Mouse (Mus musculus) embryo, embryonic 9.5 days (tissue): ENCODE data around the gene E2f2.

Experiments
- DNase-seq: peaks from one replicate; pipeline ENCODE4 v3.0.0-alpha.2; 2017; ENCODE audit errors: extremely low spot score

Gene E2f2

DNA sequence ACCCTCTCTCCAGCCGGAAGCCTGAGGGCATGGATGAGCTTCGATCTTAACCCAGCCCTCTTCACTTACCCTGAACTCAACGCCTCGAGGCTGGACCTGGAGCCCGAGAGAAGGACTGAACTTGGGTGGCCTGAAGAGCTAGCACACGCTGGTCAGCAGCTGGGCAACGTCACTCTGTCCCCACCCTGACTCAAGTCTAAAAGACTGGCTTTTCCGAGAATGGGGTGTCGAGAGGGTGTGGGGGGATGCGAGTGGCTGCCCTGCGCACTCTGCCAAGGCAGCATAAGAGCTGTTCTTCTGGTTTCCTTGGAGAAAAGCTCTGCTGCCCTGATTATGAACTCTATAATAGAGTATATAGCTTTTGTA lies 27.3 kb upstream of the E2f2 start:
- no peak for DNase-seq

DNA sequence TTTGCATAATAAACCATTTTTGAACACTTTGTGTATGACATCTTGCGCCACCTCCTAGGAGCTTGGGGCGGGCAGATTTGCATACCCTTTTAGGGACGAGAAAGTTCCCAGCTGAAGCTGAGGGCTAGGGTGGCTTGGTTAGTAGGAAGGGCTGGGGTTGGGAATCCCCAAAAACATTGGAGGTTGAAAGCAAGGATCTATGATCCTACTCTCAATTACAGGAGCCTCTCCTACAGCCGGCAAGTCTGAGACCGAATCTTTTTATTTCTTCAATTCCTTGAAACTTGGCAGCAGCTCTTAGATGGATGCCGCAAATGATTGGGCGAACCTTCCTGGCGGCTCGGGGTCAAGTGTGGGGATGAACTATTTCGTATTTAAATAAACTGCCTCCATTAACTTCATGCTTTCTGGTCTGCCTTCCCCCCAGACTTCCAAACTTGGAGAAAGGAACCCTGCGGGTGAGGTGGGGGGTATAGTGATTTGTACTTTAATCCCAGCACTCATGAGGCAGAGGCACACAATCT lies 26.8 kb upstream of the E2f2 start:
- peak; percentile 33 for DNase-seq

DNA sequence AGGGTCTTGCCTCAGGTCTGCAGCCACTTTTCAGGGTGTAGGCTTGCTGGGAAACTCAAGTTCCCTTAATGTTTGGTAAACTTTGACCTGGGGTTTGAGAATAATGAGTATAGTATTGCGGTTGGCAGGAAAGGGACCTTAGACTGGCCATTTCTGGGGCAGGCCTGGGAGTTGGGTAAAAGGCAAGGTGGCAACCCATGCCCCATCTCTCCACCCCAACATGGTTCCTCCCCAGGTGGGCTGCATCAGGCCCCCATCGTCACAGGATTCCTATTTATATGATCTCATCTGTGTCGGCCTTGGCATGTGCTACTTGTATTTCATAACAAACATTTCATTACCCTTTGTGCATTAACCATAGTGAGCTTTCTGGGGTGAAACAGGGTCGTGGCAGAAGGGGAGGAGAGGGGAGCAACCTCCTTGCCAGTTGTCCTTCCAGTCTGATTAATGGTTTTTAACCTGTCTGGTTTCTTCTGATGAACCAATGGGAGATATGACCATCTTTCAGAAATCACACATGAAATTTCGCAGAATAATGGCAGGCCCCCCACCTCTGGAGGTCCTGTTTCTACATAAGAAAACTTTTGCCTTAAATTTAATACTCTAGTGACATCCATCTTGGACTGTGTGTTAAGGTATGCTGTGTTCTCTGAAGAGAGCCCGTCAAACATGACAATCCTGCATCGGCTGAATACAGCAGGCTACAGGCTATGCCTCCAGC lies 26.0 kb upstream of the E2f2 start:
- peak; percentile 52 for DNase-seq

DNA sequence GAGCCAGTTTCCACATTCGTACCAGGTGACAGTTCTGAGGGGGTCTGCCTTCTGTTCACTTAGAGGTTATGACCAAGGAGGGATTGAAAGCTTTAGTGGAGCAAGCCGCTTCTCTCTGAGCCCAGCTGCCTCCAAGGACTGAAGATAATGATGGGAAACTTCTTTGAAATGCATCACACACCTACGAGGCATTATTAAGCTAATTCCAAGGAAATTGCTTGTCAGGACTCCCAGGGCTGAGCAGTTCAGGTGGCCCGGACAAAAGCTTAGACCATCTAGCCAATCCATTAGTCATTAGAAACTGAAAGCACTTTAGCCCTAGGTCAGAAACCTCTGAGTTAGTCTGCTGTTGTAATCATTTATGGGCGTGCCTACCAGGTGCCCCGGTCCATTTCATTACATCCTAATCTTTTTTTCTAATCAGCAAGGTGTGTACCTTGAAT lies 25.5 kb upstream of the E2f2 start:
- peak; percentile 54 for DNase-seq

DNA sequence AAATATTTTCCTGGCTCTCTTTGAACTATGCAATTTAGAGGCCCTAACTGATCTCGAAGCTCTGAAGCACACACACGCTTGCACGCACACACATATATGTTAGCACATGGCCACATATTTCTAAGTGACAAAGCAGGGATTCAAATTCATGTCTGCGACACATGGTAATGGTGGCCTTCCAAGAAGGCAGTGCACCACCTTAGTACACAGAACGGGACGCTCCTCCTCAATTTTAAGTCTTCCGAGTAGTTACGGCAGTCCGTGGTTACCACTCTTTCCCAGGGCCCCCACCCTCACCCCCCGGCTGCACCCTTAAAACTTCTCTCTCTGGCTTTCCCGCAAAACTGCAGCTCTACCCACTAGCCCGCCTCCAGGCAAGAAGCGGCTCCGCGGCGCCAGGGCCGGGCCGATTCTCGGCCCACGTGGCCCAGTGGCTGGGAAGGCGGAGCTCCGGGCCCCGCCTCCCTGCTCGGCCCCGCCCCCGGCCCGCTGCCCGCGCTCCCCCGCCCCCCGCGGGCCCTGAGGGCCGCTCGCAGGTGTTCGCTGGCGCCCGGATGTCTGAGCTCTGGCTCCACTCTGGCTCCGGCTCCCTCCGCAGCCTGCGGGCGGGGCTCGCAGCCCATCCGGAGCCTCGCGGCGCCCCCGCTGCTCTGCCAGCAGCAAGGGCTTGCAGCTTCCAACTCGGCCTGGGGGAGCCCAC lies 24.6 kb upstream of the E2f2 start:
- peak; percentile 93 for DNase-seq

DNA sequence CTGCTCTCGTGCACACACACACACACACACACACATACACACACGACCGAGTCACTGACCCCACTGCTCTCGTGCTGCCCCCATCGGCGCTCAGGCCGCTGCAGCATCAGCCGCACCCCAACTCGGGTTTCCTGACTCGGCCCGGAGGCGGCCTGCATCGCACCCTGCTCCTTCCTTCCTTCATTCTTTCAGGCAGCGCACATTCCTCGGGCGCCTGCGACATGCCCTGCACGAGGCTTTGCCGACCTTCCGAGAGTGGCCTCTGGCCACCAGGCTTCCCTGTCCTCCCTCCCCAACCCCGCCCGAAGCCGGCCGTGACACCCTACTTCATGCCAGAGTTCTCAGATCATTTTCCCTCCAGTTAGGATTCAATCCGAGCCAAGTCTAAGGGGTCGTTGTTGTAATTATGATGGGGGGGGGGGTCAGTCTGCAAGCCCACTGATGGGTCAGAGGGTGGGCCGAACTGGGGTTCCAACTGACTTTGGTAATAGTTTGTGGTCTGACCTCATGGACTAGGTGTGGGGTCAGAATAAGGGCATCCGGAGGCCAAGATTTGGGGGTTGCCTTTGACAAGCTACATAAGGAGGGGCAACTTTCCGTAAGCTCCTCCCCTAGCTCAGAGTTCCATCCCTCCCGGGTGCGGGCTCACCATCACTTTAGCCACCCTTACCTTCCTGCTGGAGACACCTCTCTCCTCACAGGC lies 23.7 kb upstream of the E2f2 start:
- DNase-seq, result peak; percentile 78

DNA sequence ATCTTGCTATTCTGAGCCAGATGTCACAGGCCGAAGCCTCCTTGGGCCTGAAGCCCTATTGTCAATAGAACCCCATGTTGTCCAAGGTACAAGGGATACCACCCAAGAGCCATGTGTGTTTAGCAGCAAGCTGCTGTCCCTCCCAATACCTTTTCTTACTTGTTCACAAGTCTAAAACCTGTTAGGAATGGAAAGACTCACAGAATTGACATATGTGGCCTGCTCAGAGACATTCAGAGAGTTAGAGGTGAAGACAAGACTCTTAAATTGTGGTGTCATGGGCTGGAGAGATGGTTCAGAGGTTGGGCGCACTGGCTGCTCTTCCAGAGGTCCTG lies 23.2 kb upstream of the E2f2 start:
- peak; percentile 55 for DNase-seq

DNA sequence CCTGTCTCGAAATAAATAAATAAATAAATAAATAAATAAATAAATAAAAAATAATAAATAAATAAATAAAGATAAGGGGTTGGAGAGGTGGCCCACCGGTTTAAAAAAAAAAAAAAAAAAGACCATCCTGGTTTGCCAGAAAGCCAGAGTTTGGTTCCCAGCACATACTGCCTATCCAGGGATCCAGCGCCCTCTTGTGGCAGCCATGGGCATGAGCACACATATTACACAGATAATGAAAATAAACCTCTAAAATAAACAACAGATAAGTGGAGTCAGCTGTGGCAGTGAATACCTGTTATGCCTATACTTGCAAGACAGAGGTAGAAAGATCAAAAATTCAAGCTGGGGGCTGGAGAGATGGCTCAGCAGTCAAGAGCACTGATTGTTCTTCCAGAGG lies 22.5 kb upstream of the E2f2 start:
- DNase-seq, result peak; percentile 47

DNA sequence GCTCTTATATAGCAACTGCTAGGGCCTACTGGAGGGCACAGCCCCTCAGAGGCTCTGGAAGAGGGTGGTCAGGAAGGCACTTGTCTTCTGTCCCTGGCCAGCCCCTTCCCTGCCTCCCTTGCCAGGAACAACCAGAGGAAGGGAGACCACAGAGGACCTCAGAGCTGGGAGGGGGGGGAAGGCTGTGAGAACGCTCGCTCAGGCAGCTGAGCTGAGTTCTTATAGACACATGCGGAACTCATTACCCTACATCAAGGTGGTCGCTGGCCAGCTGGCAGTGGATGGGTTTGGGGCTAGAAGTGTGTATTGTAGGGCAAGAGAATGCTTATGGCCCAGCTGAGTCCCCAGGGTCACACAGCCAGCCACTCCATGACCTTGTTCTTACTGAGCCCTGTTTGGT lies 21.6 kb upstream of the E2f2 start:
- DNase-seq, result peak; percentile 54

DNA sequence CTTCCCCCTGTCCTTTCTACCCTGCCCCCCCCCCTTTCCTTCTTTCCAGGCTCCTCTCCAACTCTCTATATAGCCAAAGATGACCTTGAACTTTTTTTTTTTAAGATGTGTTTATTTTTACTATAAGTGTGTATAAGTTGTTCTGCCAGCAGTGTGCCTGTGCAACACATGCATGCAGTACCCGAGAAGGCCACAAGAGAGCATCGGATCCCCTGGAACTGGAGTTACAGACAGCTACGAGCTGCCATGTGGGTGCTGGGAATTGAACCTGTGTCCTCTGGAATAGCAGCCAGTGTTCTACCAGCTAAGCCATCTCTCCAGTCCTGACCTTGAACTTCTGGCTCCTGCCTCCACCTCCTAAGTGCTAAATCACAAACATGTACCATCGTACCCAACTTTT lies 19.4 kb upstream of the E2f2 start:
- DNase-seq, result no peak

DNA sequence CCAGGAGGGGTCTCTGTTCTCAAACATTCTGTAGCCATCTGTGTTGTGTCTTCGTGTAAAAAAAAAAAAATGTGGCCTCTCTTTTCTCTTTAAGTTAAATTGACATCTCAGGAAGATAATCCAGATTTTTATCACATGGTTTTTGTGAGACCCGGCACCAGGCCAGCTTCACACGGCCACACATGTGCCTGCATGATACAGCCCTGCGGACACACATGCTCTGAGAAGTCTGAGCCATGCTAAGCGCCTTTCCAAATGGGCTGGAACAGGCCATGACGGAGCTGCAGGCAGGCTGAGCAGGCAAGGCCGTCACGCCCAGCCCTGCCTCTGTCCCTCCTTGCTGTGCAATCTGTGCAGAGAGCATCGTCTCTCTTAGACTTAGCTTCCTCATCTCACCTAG lies 17.7 kb upstream of the E2f2 start:
- no peak for DNase-seq

DNA sequence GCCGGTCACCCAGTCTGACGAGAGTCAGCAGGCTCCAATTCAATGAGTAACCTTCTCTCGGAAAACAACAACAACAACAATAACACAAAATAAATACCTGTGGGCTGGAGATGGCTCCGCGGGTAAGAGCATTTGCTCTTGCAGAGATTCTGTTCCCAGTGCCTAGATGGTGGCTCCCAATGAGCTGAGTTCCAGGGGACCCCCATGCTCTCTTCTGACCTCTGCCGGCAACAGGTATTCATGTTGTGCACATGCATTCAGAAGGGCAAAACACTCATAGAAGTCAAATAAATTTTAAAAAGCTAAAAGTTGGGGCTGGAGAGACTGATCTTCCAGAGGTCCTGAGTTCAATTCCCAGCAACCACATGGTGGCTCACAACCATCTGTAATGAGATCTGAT lies 13.7 kb upstream of the E2f2 start:
- DNase-seq, result no peak

DNA sequence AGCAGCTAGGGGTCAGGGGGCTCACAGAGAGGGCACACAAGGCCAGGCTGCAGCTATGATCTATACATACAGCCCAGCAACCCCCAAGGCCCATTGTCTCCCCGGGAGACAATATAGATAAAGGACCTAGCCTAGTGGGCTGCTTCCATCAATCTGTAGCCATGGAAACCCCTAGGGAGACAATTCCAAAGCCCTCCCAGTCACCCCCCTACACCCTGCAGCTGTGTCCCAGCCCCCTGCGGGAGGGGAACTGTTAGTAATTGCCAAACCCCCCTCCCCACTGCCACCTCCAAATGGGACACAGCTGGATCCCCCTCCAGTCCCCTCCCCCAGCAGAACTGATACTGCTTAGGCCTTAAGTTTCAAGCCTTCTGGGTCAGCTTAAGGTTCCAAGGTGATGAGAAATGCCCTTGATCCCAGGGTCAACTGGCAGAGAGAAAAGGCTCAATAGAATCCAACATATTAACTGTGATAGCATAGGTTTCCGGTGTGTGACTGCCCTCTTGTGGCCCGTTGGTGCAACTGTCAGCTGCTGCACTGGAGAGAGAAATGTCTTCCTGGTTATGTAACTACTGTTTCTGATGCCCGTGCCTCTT lies 12.3 kb upstream of the E2f2 start:
- DNase-seq, result peak; percentile 88

DNA sequence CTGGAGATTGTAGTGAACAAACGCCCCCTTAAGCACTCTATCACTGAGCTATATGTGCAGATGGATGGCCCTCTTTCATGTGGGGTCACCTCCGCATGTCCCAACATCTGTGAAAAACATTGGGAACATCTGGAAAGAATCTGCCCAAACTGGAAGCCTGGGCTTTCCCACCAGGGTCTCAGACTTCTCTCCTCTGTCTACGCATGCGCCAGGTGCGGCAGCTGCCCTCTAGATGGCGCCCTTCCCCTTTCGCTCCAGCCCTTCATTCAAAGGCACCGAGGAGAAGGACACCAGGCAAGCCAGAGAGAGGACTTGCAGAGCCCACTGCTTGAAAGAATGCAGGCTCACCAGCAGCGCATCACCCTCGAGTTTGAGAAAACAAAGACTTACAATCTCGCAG lies 8.7 kb upstream of the E2f2 start:
- DNase-seq, result peak; percentile 96

DNA sequence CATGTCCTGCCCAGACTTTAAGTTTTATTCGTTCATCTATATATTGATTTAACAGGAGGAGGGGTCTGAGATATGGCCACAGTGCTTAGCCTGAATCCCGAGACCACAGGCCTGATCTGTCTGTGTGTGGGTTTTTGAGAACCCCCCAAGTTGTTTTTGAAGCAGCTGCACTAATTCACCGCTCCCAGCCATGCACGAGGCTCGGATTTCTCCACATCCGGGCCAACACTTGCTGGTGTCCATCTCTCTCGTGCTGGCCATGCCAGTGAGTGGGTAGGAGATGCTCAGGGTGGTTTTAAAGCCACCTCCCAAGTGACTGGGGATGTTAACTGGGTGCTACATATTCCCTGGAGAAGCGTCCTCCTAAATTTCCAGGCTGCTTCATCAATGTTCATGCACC lies 7.2 kb upstream of the E2f2 start:
- DNase-seq, result no peak

DNA sequence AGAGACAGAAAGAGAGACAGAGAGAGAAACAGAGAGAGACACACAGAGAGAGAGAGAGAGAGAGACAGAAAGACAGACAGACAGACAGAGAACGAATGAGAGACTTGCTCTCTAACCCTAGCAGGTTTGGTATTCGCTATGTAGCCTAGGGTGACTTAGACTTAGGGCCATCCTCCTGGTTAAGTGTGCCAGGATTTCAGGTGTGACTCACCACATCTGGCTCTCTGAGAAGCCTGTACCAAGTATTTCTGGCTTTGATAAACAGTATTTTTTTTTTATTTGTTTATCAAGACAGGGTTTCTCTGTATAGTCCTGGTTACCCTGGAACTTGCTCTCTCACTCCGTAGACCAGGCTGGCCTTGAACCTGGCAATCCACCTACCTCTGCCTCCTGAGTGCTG lies 4.5 kb upstream of the E2f2 start:
- no peak for DNase-seq

DNA sequence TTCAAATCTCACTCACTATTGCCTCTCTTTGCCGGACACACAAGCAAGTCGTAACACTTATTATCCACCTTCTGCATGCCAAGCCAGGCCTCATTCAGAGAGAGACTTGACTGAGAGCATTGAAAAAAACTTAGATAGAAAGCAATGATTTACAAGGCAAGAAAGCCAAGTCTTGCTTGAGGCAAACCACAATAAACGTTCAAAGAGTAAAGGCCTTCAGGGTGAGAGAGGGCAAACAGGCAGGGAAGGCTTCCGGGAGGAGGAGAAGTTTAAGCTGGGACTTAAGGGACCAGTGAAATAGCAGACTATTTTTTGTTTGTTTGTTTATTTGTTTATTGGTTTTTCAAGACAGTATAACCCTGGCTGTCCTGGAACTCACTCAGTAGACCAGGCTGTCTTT lies 1.8 kb upstream of the E2f2 start:
- DNase-seq, result no peak

DNA sequence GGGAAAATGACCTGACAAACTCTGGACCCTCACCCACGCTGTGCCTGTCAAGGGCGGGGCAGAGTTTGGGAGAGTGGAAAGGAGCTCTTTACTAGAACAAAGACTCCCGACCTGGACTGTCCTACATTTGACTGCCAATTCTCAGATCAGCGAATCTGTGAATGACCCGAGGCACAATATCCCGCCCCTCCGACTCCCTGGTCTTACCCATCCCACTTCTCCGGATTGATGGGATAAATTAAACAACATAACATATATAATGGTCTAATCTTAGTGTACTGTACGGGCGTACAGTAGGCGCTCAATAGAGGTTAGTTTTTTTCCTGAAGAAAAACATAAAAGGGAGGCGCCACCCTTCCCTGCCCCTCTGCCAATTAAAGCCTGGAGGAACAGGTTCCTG lies 739 bp upstream of the E2f2 start:
- no peak for DNase-seq

DNA sequence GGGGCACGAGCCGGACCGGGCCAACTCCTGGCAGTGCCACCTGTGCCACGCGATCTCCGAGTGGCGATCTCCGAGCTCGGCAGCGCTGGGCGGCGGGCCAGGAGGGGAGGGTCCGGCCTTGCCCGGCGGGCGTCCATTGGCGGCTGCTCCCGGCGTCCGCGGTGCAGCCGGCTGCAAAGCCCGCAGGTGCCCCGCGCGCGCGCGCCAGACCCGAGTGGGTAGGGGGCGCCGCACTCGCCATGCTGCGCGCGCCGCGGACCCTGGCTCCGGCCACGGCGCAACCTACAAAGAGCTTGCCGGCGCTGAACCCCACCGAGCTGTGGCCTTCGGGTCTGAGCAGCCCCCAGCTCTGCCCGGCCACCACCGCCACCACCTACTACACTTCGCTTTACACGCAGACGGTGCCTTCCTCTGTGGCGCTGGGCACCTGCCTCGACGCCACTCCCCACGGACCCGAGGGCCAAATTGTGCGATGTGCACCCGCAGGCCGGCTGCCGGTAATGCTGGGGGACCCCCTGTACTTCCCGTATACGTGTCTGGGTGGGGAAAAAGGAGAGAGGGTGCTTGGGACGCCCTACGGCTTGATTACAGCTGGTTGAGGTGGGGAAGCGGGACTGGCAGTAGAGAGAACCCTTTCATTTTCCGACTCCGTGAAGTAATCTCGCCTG lies 482 bp downstream of the E2f2 start:
- DNase-seq, result peak; percentile 54

DNA sequence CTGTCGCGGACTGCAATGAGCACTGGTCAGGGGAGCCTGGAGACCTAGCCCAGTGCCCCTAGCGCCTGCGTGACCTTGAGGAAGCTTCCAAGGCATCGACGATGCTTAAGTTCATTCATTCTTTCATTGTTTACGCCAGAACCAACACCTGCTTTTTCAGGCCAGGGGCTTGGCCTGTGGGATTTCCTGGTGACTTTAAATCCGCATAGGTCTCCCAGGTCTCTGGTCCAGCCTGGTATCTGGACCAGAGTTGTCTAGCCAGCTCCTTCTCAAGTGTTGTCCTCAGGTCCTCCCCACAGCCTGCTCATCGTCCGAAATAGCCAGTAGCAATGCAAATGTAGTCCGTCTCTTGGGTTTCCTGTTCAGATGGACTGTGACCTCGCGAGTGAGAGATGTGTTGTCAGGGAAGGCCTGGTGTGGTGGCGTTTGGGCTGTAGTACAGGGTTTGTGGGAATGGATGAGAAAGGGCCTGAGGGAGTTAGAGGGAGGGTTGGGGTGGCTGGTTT lies 1.1 kb downstream of the E2f2 start:
- no peak for DNase-seq

DNA sequence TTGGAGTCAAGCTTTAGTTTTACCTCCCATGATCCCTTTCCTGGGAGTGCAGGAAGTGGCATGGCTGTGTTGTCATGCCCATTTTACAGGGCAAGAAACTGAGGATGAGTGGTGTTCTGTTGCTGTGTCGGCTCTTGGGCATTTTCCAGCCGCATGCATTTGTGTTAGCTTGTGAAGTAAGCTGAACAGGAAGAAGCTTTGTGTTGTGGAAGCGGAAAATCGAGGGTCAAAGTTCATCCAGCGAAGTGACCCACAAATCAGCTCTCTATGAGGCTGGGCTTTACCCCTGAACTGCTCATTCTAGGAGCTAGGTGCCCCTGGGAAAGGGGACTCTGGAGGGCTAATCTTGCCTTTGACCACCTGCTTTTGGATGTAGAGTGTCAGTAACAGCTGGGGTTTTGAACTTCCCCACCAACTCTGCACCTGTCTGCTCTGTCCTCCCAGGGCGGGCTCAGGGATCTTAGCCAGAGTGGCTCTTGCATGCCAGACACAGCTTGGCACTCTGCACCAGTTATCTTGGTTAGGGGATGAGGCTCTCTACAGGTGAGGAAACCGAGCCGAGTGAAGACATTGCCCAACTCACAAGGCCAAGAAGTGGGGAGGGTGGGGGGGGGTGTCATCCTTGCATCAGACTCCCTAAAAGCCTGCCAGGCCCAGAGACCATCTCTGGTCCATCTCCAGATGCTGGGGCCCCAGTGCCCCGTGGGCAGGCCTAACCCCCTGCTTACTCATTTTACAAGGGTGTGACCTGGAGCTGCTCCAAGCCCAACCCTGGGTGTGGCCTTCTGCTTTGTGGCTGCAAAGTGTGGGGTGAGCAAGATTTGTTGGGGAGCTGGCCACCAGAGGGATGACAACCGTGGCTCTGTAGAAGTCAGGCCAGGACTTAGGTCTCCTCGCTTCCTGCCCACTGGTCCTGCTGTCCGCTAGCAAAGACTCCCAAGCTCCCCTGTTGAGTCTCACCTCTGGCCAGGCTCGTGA lies 2.3 kb downstream of the E2f2 start:
- no peak for DNase-seq
